Mouse (Mus musculus) ES-E14 (cell line): Measurements from ENCODE around the gene Morc2b. TPM values are rescaled to one million over a fixed set of nuclear protein-coding genes. Genes with fewer than 3 reads are reported as not detected.
"Not testable (repeated sequence)": the region's sequence is repeated elsewhere in the genome, so short reads cannot be mapped to it uniquely, and the experiment has no call there.

Experiments
- DNase-seq: peaks from one replicate; pipeline ENCODE4 v3.0.0-alpha.2; 2013; ENCODE audit warnings: low read depth, low spot score
- H3K27ac ChIP-seq: 2 replicates; pipeline ENCODE4 v1.5.1; 2012; ENCODE audit warnings: low read depth, mild to moderate bottlenecking, low read length, moderate library complexity, mixed read lengths; ENCODE audit not compliant: poor library complexity, insufficient read depth, severe bottlenecking
- H3K36me3 ChIP-seq: 2 replicates; pipeline ENCODE4 v1.6.1; 2012; ENCODE audit warnings: mild to moderate bottlenecking, low read length, moderate library complexity, mixed read lengths; ENCODE audit not compliant: control insufficient read depth, poor library complexity, insufficient read depth, severe bottlenecking
- H3K4me1 ChIP-seq, 2 experiments: fragments of 150-350 bp in 1 of 2; sonication (generic) in 1 of 2; 2 replicates each; pipeline ENCODE4 v1.6.1; 2012; ENCODE audit warnings: low read length in 2 of 2, mild to moderate bottlenecking in 1 of 2, mixed read lengths in 1 of 2; ENCODE audit not compliant: control insufficient read depth in 2 of 2, insufficient read depth in 2 of 2, poor library complexity in 1 of 2
- H3K4me3 ChIP-seq, 2 experiments: fragments of 150-350 bp in 1 of 2; sonication (generic) in 1 of 2; 2 replicates each; pipeline ENCODE4 v1.5.1; 2012; ENCODE audit warnings: low read length in 2 of 2, low read depth in 1 of 2, mild to moderate bottlenecking in 1 of 2, mixed read lengths in 1 of 2; ENCODE audit not compliant: insufficient read depth in 1 of 2, poor library complexity in 1 of 2, severe bottlenecking in 1 of 2
- H3K9ac ChIP-seq: 2 replicates; pipeline ENCODE4 v1.6.1; 2012; ENCODE audit warnings: low read depth, mild to moderate bottlenecking, low read length, mixed read lengths; ENCODE audit not compliant: poor library complexity, insufficient read depth, severe bottlenecking
- H3K9me3 ChIP-seq: fragments of 150-350 bp; sonication (generic); 2 replicates; pipeline ENCODE4 v1.6.1; 2012; ENCODE audit warnings: low read depth, mild to moderate bottlenecking, low read length; ENCODE audit not compliant: control insufficient read depth, insufficient read depth
- CHD2 ChIP-seq: IDR thresholded peaks from 2 replicates; pipeline ENCODE4 v1.6.1; 2014; ENCODE audit warnings: mild to moderate bottlenecking, low read depth, low read length, inconsistent platforms
- HCFC1 ChIP-seq: IDR thresholded peaks from 2 replicates; pipeline ENCODE4 v1.6.1; 2012; ENCODE audit warnings: low read length, inconsistent platforms, borderline replicate concordance; ENCODE audit not compliant: insufficient read depth
- MAFK ChIP-seq: IDR thresholded peaks from 2 replicates; pipeline ENCODE4 v1.6.1; 2014; ENCODE audit warnings: mild to moderate bottlenecking, low read depth, low read length, inconsistent platforms; ENCODE audit not compliant: insufficient read depth
- ZC3H11A ChIP-seq: IDR thresholded peaks from 2 replicates; pipeline ENCODE4 v1.6.1; 2012; ENCODE audit warnings: low read depth, mild to moderate bottlenecking, inconsistent platforms, low read length, borderline replicate concordance
- ZNF384 ChIP-seq: IDR thresholded peaks from 2 replicates; pipeline ENCODE4 v1.6.1; 2012; ENCODE audit warnings: low read depth, low read length, inconsistent platforms
- in situ Hi-C, 2 experiments: fragments of 600-800 bp; cut with MboI; formaldehyde crosslinking; loops; one replicate each; pipeline ENCODE4 v1.15.1; 2025; ENCODE audit warnings: low sequenced_read_pairs in 2 of 2, inconsistent platforms in 1 of 2; ENCODE audit not compliant: unreplicated experiment in 2 of 2
- total RNA-seq: library from RNA; depleted of rRNA; stranded (reverse); fragments of 300-350 nt; gene quantifications from 2 replicates; pipeline ENCODE4 v1.2.3, GENCODE M21; 2012; rRNA removed

Gene Morc2b
- 0.22 and 0.26 TPM in 2 replicates for total RNA-seq

- peak; percentile 25 for DNase-seq
These were observed at the start of gene Morc2b for GRCm38 (mm10) chr17:33139261-33139820. Gene Morc2b (minus strand): TSS chr17:33139683.

GRCm38 (mm10) chr17:33168147-33168546 lies 28.7 kb upstream of the Morc2b start, which contains the start of gene Olfr55:
Gene Olfr55 (plus strand): TSS chr17:33168447.
- H3K9me3 ChIP-seq, DNase-seq, H3K4me1 ChIP-seq, H3K27ac ChIP-seq, in situ Hi-C loops, H3K4me3 ChIP-seq, H3K9ac ChIP-seq, H3K36me3 ChIP-seq: not testable (repeated sequence)

More at GRCm38 (mm10) chr17:33139261-33139820, at the start of gene Morc2b:
- TF ChIP-seq ZC3H11A (no peak), CHD2 (no peak), ZNF384 (no peak), MAFK (no peak), HCFC1 (no peak)
- Histone ChIP-seq H3K27ac (no peak within 1 kb of the TSS), H3K4me3 (peak within 1 kb of the TSS; percentile 44 to 58), H3K36me3 (no peaks in the 10 kb centered on the region), H3K9me3 (no peaks in the 10 kb centered on the region), H3K4me1 (0 out of 4 replicates have a peak, but pooled peaks cover 0 to 1% of the 10 kb centered on the region in 2 experiments), H3K9ac (peak within 1 kb of the TSS; percentile 37; the same call in 1 of the 2 replicates)
- in situ Hi-C loops = no loop called here

- DNase-seq = no peak
- no peaks in the 10 kb centered on the region for H3K36me3 ChIP-seq
- TF ChIP-seq ZNF384 = no peak
- no peaks in the 10 kb centered on the region for H3K4me1 ChIP-seq
- H3K27ac ChIP-seq = no peak overlapping the region
- in situ Hi-C loops = no loop called here
- no peak overlapping the region for H3K4me3 ChIP-seq
- no peak overlapping the region for H3K9ac ChIP-seq
- H3K9me3 ChIP-seq = no peaks in the 10 kb centered on the region
These were observed 13.2 kb downstream of the Morc2b start for GRCm38 (mm10) chr17:33126257-33126656.

- in situ Hi-C loops = no loop called here
- H3K9me3 ChIP-seq = no peaks in the 10 kb centered on the region
- H3K4me1 ChIP-seq = no peaks in the 10 kb centered on the region
- no peak overlapping the region for H3K9ac ChIP-seq
- H3K36me3 ChIP-seq = no peaks in the 10 kb centered on the region
- H3K27ac ChIP-seq = no peak overlapping the region
- H3K4me3 ChIP-seq = no peak overlapping the region
- no peak for DNase-seq
- no peak for TF ChIP-seq MAFK
- TF ChIP-seq CHD2 = no peak
- TF ChIP-seq ZNF384 = no peak
- TF ChIP-seq ZC3H11A = no peak
- no peak for TF ChIP-seq HCFC1
These were observed 14.9 kb downstream of the Morc2b start for GRCm38 (mm10) chr17:33124546-33124945.

GRCm38 (mm10) chr17:33097396-33097795 lies 42.1 kb downstream of the Morc2b start:
- H3K9me3 ChIP-seq = no peaks in the 10 kb centered on the region
- no peak overlapping the region for H3K27ac ChIP-seq
- TF ChIP-seq ZNF384 = no peak
- no peak for TF ChIP-seq CHD2
- TF ChIP-seq MAFK = no peak
- TF ChIP-seq ZC3H11A = no peak
- TF ChIP-seq HCFC1 = no peak
- no peak for DNase-seq
- no peaks in the 10 kb centered on the region for H3K36me3 ChIP-seq
- H3K4me3 ChIP-seq = no peak overlapping the region
- no peak overlapping the region for H3K9ac ChIP-seq
- H3K4me1 ChIP-seq = no peaks in the 10 kb centered on the region
- in situ Hi-C loops = no loop called here
